Mouse (Mus musculus) spleen, postnatal 4 days (tissue): Measurements from ENCODE around the gene Slc38a3.

Experiments
- DNase-seq, 2 experiments: peaks; one replicate each; pipeline ENCODE4 v3.0.0; 2022; ENCODE audit warnings: low spot score in 2 of 2

Slc38a3 gene

GRCm38 (mm10) chr9:107666751-107667205 is 2.6 kb downstream of the Slc38a3 start:
- no peak for DNase-seq

- DNase-seq = no peak
These were observed 4.0 kb downstream of the Slc38a3 start for GRCm38 (mm10) chr9:107665308-107665707.

- no peak for DNase-seq
These were observed 5.8 kb downstream of the Slc38a3 start for GRCm38 (mm10) chr9:107663525-107663924.

GRCm38 (mm10) chr9:107662342-107662741 is 7.0 kb downstream of the Slc38a3 start:
- DNase-seq = no peak

- DNase-seq = no peak
These were observed 8.6 kb downstream of the Slc38a3 start for GRCm38 (mm10) chr9:107660777-107661176.

- DNase-seq = no peak
These were observed 9.4 kb downstream of the Slc38a3 start for GRCm38 (mm10) chr9:107659961-107660360.

GRCm38 (mm10) chr9:107659551-107659950 is 9.8 kb downstream of the Slc38a3 start:
- no peak for DNase-seq

GRCm38 (mm10) chr9:107658096-107658495 is 11.2 kb downstream of the Slc38a3 start:
- no peak for DNase-seq

GRCm38 (mm10) chr9:107657144-107657543 is 12.2 kb downstream of the Slc38a3 start:
- no peak for DNase-seq

GRCm38 (mm10) chr9:107654585-107654984 is 14.7 kb downstream of the Slc38a3 start:
- DNase-seq = no peak

- DNase-seq = no peak
These were observed 15.9 kb downstream of the Slc38a3 start for GRCm38 (mm10) chr9:107653474-107653873.

GRCm38 (mm10) chr9:107650708-107651481 is 18.4 kb downstream of the Slc38a3 start:
- DNase-seq = no peak

GRCm38 (mm10) chr9:107650225-107650624 is 19.1 kb downstream of the Slc38a3 start:
- no peak for DNase-seq

GRCm38 (mm10) chr9:107648767-107649166 is 20.6 kb downstream of the Slc38a3 start:
- no peak for DNase-seq

- DNase-seq = no peak
These were observed 22.4 kb downstream of the Slc38a3 start for GRCm38 (mm10) chr9:107646975-107647374.

GRCm38 (mm10) chr9:107645577-107645976 is 23.8 kb downstream of the Slc38a3 start:
- DNase-seq = peak; percentile 77 to 92

GRCm38 (mm10) chr9:107645153-107645510 is 24.2 kb downstream of the Slc38a3 start:
- no peak for DNase-seq

- peak; percentile 94 to 99 for DNase-seq
These were observed 24.7 kb downstream of the Slc38a3 start for GRCm38 (mm10) chr9:107644495-107645152.

- DNase-seq = peak in 1 of 2 experiments; percentile 12
These were observed 25.7 kb downstream of the Slc38a3 start for GRCm38 (mm10) chr9:107643544-107644214.

GRCm38 (mm10) chr9:107641666-107642065 is 27.7 kb downstream of the Slc38a3 start:
- no peak for DNase-seq

- DNase-seq = peak in 1 of 2 experiments; percentile 57
These were observed 29.0 kb downstream of the Slc38a3 start for GRCm38 (mm10) chr9:107640257-107640772.

- peak in 1 of 2 experiments; percentile 12 for DNase-seq
These were observed 32.3 kb downstream of the Slc38a3 start for GRCm38 (mm10) chr9:107637070-107637469.
